Mouse (Mus musculus): ENCODE results near the gene Pgm3. TPM values are rescaled to one million over a fixed set of nuclear protein-coding genes. Genes with fewer than 3 reads are reported as not detected.

Pgm3 gene
- polyA plus RNA-seq, 1 experiment from 2014 or later, result 38.9 TPM

- DNase-seq (ENCODE audit: low spot score), result no peak
- Histone ChIP-seq H3K27me3 (ENCODE audit: insufficient read depth, poor library complexity, severe bottlenecking) (no peaks in the 10 kb centered on the region), H3K4me3 (no peak overlapping the region), H3K27ac (no peak overlapping the region), H3K36me3 (peaks cover 67% of the 10 kb centered on the region), H3K9me3 (no peaks in the 10 kb centered on the region), H3K4me1 (replicated peaks) (no peaks in the 10 kb centered on the region)
- WGBS, result 89% methylated on average over 5 of the region's 5 CpGs
These were observed 21.9 kb downstream of the Pgm3 start for GRCm38 (mm10) chr9:86549637-86550162.

DNA sequence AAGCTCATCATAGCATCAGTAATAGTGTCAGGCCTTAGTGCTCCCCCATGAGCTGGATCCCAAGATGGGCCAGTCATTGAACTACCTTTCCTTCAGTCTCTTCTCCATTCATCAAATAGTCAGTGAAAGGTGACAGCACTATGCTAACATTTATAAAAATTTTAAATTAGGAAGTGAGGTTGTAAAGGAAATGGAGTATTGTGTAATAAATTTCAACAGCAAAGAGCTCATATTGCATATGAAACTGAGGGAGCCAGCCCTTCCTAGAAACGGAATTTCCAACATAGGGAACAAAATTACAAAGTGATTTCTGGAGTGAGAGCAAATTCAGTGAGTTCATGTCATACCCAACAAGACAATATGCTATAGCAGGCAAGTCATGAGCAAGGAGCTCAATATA lies 27.1 kb downstream of the Pgm3 start:
- DNase-seq (ENCODE audit: low spot score), result no peak
- Histone ChIP-seq H3K36me3 (peaks cover 66% of the 10 kb centered on the region), H3K9me3 (no peaks in the 10 kb centered on the region), H3K4me3 (no peak overlapping the region), H3K27ac (no peak overlapping the region), H3K27me3 (ENCODE audit: insufficient read depth, poor library complexity, severe bottlenecking) (no peaks in the 10 kb centered on the region), H3K4me1 (replicated peaks) (no peaks in the 10 kb centered on the region)
- 74% methylated on average over 1 of the region's 1 CpGs for WGBS

DNA sequence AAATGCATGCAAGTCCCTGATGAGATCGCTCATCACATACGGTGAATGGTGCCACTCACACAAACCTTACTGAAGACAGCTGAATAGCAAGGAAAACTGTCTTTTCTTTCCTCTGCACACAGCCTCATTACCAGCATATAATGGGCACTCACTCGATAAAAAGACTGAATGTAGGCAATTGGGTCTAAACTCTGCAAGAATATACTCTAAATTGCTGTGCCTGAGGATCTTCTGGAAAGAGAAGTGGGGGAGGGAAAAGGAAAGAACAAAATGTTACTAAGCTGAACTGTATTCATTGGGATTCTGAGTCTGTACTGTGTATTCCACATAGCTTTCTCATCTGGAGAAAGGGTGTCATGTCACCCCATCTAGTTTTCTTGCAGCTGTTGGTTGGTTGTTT lies 28.2 kb downstream of the Pgm3 start:
- no peaks in the 10 kb centered on the region for H3K4me1 ChIP-seq (replicated peaks)
- H3K9me3 ChIP-seq, result no peaks in the 10 kb centered on the region
- H3K27ac ChIP-seq, result no peak overlapping the region
- H3K4me3 ChIP-seq, result no peak overlapping the region
- no peak for DNase-seq (ENCODE audit: low spot score)
- WGBS, result 91% methylated on average over 3 of the region's 3 CpGs
- peaks cover 55% of the 10 kb centered on the region for H3K36me3 ChIP-seq
- no peaks in the 10 kb centered on the region for H3K27me3 ChIP-seq (ENCODE audit: insufficient read depth, poor library complexity, severe bottlenecking)

GRCm38 (mm10) chr9:86534071-86534470 lies 37.6 kb downstream of the Pgm3 start:
- whole genome bisulfite sequencing, result 89% methylated on average over 5 of the region's 5 CpGs

DNA sequence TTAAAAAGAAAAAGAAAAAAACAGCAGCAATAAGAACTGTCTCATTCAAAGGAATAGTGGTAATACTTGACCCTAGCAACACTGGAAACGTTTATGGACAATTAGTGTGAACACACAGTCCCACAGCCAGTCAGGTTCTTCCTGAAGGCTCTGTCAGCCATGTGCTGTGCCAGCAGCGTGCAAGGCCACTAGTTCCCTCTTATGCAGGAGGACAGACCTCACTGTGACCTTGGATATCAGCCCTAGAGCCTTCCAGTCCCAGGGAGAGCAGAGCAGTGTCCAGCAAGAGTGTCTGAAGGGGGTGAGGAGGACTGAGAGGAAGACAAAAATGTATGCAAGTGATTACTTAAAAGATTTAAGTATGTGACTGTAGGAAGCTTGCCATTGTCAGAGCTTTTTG lies 46.0 kb downstream of the Pgm3 start:
- no peak overlapping the region for H3K27ac ChIP-seq
- H3K4me3 ChIP-seq, result no peak overlapping the region
- H3K27me3 ChIP-seq (ENCODE audit: insufficient read depth, poor library complexity, severe bottlenecking), result no peaks in the 10 kb centered on the region
- DNase-seq (ENCODE audit: low spot score), result no peak
- no peaks in the 10 kb centered on the region for H3K4me1 ChIP-seq (replicated peaks)
- no peaks in the 10 kb centered on the region for H3K9me3 ChIP-seq
- H3K36me3 ChIP-seq, result peaks cover 16% of the 10 kb centered on the region
- WGBS, result 60% methylated on average over 2 of the region's 2 CpGs

More at GRCm38 (mm10) chr9:86534071-86534470, 37.6 kb downstream of the Pgm3 start:
- no peaks in the 10 kb centered on the region for H3K4me1 ChIP-seq (replicated peaks)
- H3K9me3 ChIP-seq, result no peaks in the 10 kb centered on the region
- H3K4me3 ChIP-seq, result no peak overlapping the region
- H3K27ac ChIP-seq, result no peak overlapping the region
- no peak for DNase-seq (ENCODE audit: low spot score)
- no peaks in the 10 kb centered on the region for H3K27me3 ChIP-seq (ENCODE audit: insufficient read depth, poor library complexity, severe bottlenecking)
- peaks cover 13% of the 10 kb centered on the region for H3K36me3 ChIP-seq

GRCm38 (mm10) chr9:86522335-86522734 lies 49.3 kb downstream of the Pgm3 start:
- H3K9me3 ChIP-seq, result no peaks in the 10 kb centered on the region
- no peak overlapping the region for H3K27ac ChIP-seq
- no peak overlapping the region for H3K4me3 ChIP-seq
- DNase-seq (ENCODE audit: low spot score), result no peak
- H3K4me1 ChIP-seq (replicated peaks), result no peaks in the 10 kb centered on the region
- peaks cover 26% of the 10 kb centered on the region for H3K36me3 ChIP-seq
- H3K27me3 ChIP-seq (ENCODE audit: insufficient read depth, poor library complexity, severe bottlenecking), result no peaks in the 10 kb centered on the region

DNA sequence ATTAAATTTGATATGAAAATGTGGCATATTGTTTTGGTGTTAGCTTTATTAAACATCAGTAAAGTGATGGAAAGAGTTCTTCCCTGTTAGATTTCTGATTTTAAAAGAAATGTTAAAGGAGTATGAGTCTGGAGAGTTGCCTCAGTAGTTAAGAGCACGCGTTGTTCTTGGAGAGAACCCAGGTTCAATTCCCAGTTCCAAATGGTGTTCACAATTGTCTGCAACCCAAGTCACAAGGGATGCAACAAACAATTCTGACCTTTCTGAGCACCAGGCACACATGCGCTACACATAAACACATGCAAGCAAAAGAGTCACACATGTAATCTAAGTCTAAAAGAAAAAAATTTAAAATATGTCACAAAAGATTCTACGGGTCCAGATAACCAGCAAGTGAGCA lies 56.8 kb downstream of the Pgm3 start:
- Histone ChIP-seq H3K36me3 (peaks cover 29% of the 10 kb centered on the region), H3K9me3 (no peaks in the 10 kb centered on the region), H3K27ac (no peak overlapping the region), H3K4me1 (replicated peaks) (no peaks in the 10 kb centered on the region), H3K27me3 (ENCODE audit: insufficient read depth, poor library complexity, severe bottlenecking) (no peaks in the 10 kb centered on the region), H3K4me3 (no peak overlapping the region)
- WGBS, result 97% methylated on average over 4 of the region's 4 CpGs
- no peak for DNase-seq (ENCODE audit: low spot score)

DNA sequence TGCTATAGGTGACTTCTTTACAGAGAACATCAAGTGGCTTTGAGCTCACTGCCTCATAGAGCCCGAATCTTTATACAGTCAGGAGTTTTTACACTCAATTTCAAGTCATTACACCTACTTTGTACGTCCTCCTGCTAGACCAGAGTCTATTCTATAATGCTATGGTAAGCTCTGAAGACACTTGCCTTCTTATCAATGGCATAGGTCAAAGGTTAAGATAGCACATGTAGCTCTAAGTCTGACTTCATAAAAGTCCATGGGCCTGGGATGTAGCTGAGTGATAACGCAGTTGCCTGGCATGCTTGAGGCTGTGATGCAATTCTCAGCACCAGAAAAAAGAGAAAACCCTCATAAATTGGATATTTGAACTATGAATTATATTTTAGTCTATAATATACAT lies 57.3 kb downstream of the Pgm3 start:
- H3K36me3 ChIP-seq, result peaks cover 29% of the 10 kb centered on the region
- no peak overlapping the region for H3K4me3 ChIP-seq
- no peaks in the 10 kb centered on the region for H3K27me3 ChIP-seq (ENCODE audit: insufficient read depth, poor library complexity, severe bottlenecking)
- WGBS, result 88% methylated on average over 3 of the region's 3 CpGs
- DNase-seq (ENCODE audit: low spot score), result no peak
- no peaks in the 10 kb centered on the region for H3K9me3 ChIP-seq
- no peaks in the 10 kb centered on the region for H3K4me1 ChIP-seq (replicated peaks)
- no peak overlapping the region for H3K27ac ChIP-seq

GRCm38 (mm10) chr9:86513733-86514132 lies 57.9 kb downstream of the Pgm3 start:
- Histone ChIP-seq H3K4me3 (no peak overlapping the region), H3K27ac (no peak overlapping the region), H3K27me3 (ENCODE audit: insufficient read depth, poor library complexity, severe bottlenecking) (no peaks in the 10 kb centered on the region), H3K9me3 (no peaks in the 10 kb centered on the region), H3K36me3 (peaks cover 29% of the 10 kb centered on the region), H3K4me1 (replicated peaks) (no peaks in the 10 kb centered on the region)
- DNase-seq (ENCODE audit: low spot score), result no peak
- 73% methylated on average over 5 of the region's 5 CpGs for WGBS

DNA sequence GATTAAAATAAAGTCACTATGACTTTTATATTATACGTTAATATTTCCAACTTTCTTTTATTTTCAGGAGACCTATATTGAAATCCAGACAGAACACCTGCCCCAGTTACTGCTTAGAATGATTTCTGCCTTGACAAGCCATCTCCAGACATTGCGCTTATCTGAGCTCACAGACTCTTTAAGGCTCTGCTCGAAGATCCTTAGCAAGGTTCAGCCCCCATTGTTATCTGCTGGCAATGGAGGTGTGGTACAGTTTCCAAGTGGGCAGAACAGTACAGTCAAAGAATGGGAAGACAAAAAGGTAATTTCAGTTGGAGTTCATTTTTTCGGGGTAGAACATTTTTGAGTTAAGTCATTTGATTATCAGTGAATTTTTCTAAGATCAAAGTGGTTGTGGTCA lies 64.2 kb downstream of the Pgm3 start:
- Histone ChIP-seq H3K27me3 (ENCODE audit: insufficient read depth, poor library complexity, severe bottlenecking) (no peaks in the 10 kb centered on the region), H3K4me3 (no peak overlapping the region), H3K27ac (no peak overlapping the region), H3K4me1 (replicated peaks) (no peaks in the 10 kb centered on the region), H3K9me3 (no peaks in the 10 kb centered on the region), H3K36me3 (peaks cover under 1% of the 10 kb centered on the region)
- 86% methylated on average over 4 of the region's 4 CpGs for WGBS
- no peak for DNase-seq (ENCODE audit: low spot score)

Other genes with a start within 250 kb of the Pgm3 start
- gene Ube2cbp, start 106.9 kb downstream of the Pgm3 start, polyA plus RNA-seq (2016; fragmentation: Nextera tagmentation; extraction: Ambion mirVana), result 7.3 and 8.8 TPM in 2 replicates
- 9.9 and 10.3 TPM in 2 replicates for gene Dop1a, start 104.7 kb downstream of the Pgm3 start, polyA plus RNA-seq (2016; fragmentation: Nextera tagmentation; extraction: Ambion mirVana)
- gene Rwdd2a, start 149 bp upstream of the Pgm3 start, polyA plus RNA-seq (2016; fragmentation: Nextera tagmentation; extraction: Ambion mirVana), result 4.6 and 5.7 TPM in 2 replicates
- gene Me1, start 124.1 kb upstream of the Pgm3 start, polyA plus RNA-seq (2016; fragmentation: Nextera tagmentation; extraction: Ambion mirVana), result 9.8 and 12.4 TPM in 2 replicates
- gene Prss35, start 171.8 kb upstream of the Pgm3 start, polyA plus RNA-seq (2016; fragmentation: Nextera tagmentation; extraction: Ambion mirVana), result 0.54 and 1.5 TPM in 2 replicates

Measured in hindbrain, embryonic 10.5 days (tissue).